ENCODE assay signal across 8 mouse cellular contexts in genomic region chr4:62359256-62359775, GRCm38 (mm10). TPM values are rescaled to one million over a fixed set of nuclear protein-coding genes. Genes with fewer than 3 reads are reported as not detected.
DNase-seq lines count a peak whose midpoint lies in the region; ATAC-seq and TF ChIP-seq lines count a peak whose summit lies in the region.

No protein-coding gene starts in this region.

- peaks cover 6% of the 10 kb centered on the region for H3K4me1 ChIP-seq in heart, embryonic 11.5 days (ENCODE audit: control insufficient read depth, insufficient read depth, low read length)
- H3K4me1 ChIP-seq in ES-Bruce4 (ENCODE audit: control insufficient read depth, insufficient read depth, low read length), result no peaks in the 10 kb centered on the region
- H3K4me1 ChIP-seq in hindbrain, embryonic 10.5 days (replicated peaks), result peaks cover 23% of the 10 kb centered on the region
- H3K4me1 ChIP-seq in midbrain, embryonic 12.5 days, result peaks cover 22% of the 10 kb centered on the region
- H3K4me1 ChIP-seq in thymus, adult 2 months (replicated peaks; ENCODE audit: control insufficient read depth, insufficient read depth, low read length), result peaks cover 3% of the 10 kb centered on the region; the same call in 1 of the 2 replicates

- H3K9me3 ChIP-seq in heart, embryonic 11.5 days (replicated peaks; ENCODE audit: control insufficient read depth, low read length), result no peaks in the 10 kb centered on the region
- H3K9me3 ChIP-seq in ES-Bruce4 (replicated peaks; ENCODE audit: control insufficient read depth, insufficient read depth, low read length, poor library complexity, severe bottlenecking), result no peaks in the 10 kb centered on the region
- no peaks in the 10 kb centered on the region for H3K9me3 ChIP-seq in hindbrain, embryonic 10.5 days
- H3K9me3 ChIP-seq in midbrain, embryonic 12.5 days, result no peaks in the 10 kb centered on the region

- ATAC-seq in heart, embryonic 11.5 days (replicated peaks; ENCODE audit: insufficient number of reproducible peaks, low FRiP score, low TSS enrichment), result no peak
- no peak for ATAC-seq in midbrain, embryonic 12.5 days (ENCODE audit: low FRiP score, low read depth)

- WGBS in heart, embryonic 11.5 days (ENCODE audit: insufficient replicate concordance), result 44% methylated on average over 7 of the region's 7 CpGs
- 50% methylated on average over 7 of the region's 7 CpGs for WGBS in hindbrain, embryonic 10.5 days
- 50% methylated on average over 7 of the region's 7 CpGs for WGBS in midbrain, embryonic 12.5 days
- WGBS in thymus, adult 2 months, result 35% methylated on average over 7 of the region's 7 CpGs

- H3K9ac ChIP-seq in heart, embryonic 11.5 days (ENCODE audit: low read depth, low read length), result peak overlapping the region; percentile 81
- peak overlapping the region; percentile 32 for H3K9ac ChIP-seq in ES-Bruce4 (ENCODE audit: low read depth, poor library complexity, severe bottlenecking)
- peak overlapping the region; percentile 66 for H3K9ac ChIP-seq in midbrain, embryonic 12.5 days (replicated peaks)

- intact Hi-C loops in heart, postnatal 14 days (cut with DNase I), result no loop called here

- no peak for DNase-seq in heart, postnatal 14 days
- DNase-seq in hindbrain, embryonic 10.5 days (ENCODE audit: low spot score), result no peak
- DNase-seq in embryo, embryonic 10.5 days (ENCODE audit: low spot score), result no peak
- no peak for DNase-seq in adrenal gland, postnatal 36 days
- DNase-seq in thymus, adult 2 months, result no peak

- TF ChIP-seq EP300 in ES-Bruce4 (IDR thresholded peaks at IDR 0.05; ENCODE audit: insufficient read depth, low read depth, low read length), result no peak

- no peak for TF ChIP-seq POLR2A in ES-Bruce4 (IDR thresholded peaks at IDR 0.05; ENCODE audit: insufficient read depth, low read length)
- no peak for TF ChIP-seq POLR2A in thymus, adult 2 months (IDR thresholded peaks at IDR 0.05; ENCODE audit: control insufficient read depth, extremely low read depth, insufficient read depth, low read length, poor library complexity)

- H3K27ac ChIP-seq in heart, embryonic 11.5 days (ENCODE audit: low read depth, low read length), result no peak overlapping the region
- H3K27ac ChIP-seq in ES-Bruce4 (ENCODE audit: insufficient read depth, low read length), result no peak overlapping the region
- H3K27ac ChIP-seq in hindbrain, embryonic 10.5 days, result 0 out of 2 replicates have a peak overlapping the region, but pooled peaks have one; percentile 91
- no peak overlapping the region for H3K27ac ChIP-seq in midbrain, embryonic 12.5 days (replicated peaks)
- H3K27ac ChIP-seq in thymus, adult 2 months (ENCODE audit: control insufficient read depth, insufficient read depth, low read length), result no peak overlapping the region

- peak overlapping the region; percentile 80 for H3K4me2 ChIP-seq in heart, embryonic 11.5 days
- H3K4me2 ChIP-seq in midbrain, embryonic 12.5 days (replicated peaks), result peak overlapping the region; percentile 71

- no peaks in the 10 kb centered on the region for H3K27me3 ChIP-seq in heart, embryonic 11.5 days (ENCODE audit: control insufficient read depth, insufficient read depth, low read length)
- no peaks in the 10 kb centered on the region for H3K27me3 ChIP-seq in ES-Bruce4 (ENCODE audit: control insufficient read depth, insufficient read depth, low read length, poor library complexity, severe bottlenecking)
- H3K27me3 ChIP-seq in hindbrain, embryonic 10.5 days (ENCODE audit: insufficient read depth, poor library complexity, severe bottlenecking), result no peaks in the 10 kb centered on the region
- no peaks in the 10 kb centered on the region for H3K27me3 ChIP-seq in midbrain, embryonic 12.5 days
- H3K27me3 ChIP-seq in thymus, adult 2 months (ENCODE audit: control insufficient read depth, insufficient read depth, low read length), result no peaks in the 10 kb centered on the region

- H3K36me3 ChIP-seq in heart, embryonic 11.5 days (ENCODE audit: control insufficient read depth, insufficient read depth, low read length), result no peaks in the 10 kb centered on the region
- H3K36me3 ChIP-seq in ES-Bruce4 (ENCODE audit: control insufficient read depth, insufficient read depth, low read length, poor library complexity, severe bottlenecking), result no peaks in the 10 kb centered on the region
- no peaks in the 10 kb centered on the region for H3K36me3 ChIP-seq in hindbrain, embryonic 10.5 days
- H3K36me3 ChIP-seq in midbrain, embryonic 12.5 days, result no peaks in the 10 kb centered on the region
- no peaks in the 10 kb centered on the region; the same call in 1 of the 2 replicates for H3K36me3 ChIP-seq in thymus, adult 2 months (ENCODE audit: control insufficient read depth, insufficient read depth, low read length)

- TF ChIP-seq CTCF in ES-Bruce4 (IDR thresholded peaks at IDR 0.05; ENCODE audit: low read depth, low read length), result no peak
- TF ChIP-seq CTCF in thymus, adult 2 months (IDR thresholded peaks at IDR 0.05; ENCODE audit: borderline replicate concordance, control insufficient read depth, extremely low read depth, insufficient read depth, low read length, poor library complexity), result no peak

- H3K4me3 ChIP-seq in heart, embryonic 11.5 days (ENCODE audit: low read depth, low read length), result peak overlapping the region; percentile 77
- H3K4me3 ChIP-seq in ES-Bruce4 (ENCODE audit: low read depth, low read length), result peak overlapping the region; percentile 75
- peak overlapping the region; percentile 64 for H3K4me3 ChIP-seq in hindbrain, embryonic 10.5 days
- H3K4me3 ChIP-seq in midbrain, embryonic 12.5 days, result peak overlapping the region; percentile 81
- H3K4me3 ChIP-seq in thymus, adult 2 months (ENCODE audit: control insufficient read depth, insufficient read depth, low read length), result no peak overlapping the region

RNA-seq across cellular contexts. Expression of gene Fkbp15, which starts 1.0 kb away (rescaled TPM):
- polyA plus RNA-seq in heart, embryonic 11.5 days (2014; fragmentation: Nextera tagmentation; extraction: Ambion mirVana), result 15.9 and 17.6 TPM in 2 replicates
- 10 to 100 TPM; 19.5 to 23.6 TPM for total RNA-seq in heart, postnatal 14 days (2021)
- 18.5 and 22.1 TPM in 2 replicates for polyA plus RNA-seq in ES-Bruce4 (2011; ENCODE audit: insufficient read depth, insufficient read length, low read depth, missing spikeins)
- polyA plus RNA-seq in hindbrain, embryonic 10.5 days (2016; fragmentation: Nextera tagmentation; extraction: Ambion mirVana), result 20.3 and 21.8 TPM in 2 replicates
- polyA plus RNA-seq in midbrain, embryonic 12.5 days (2016; fragmentation: Nextera tagmentation; extraction: Ambion mirVana), result 24.5 and 27.5 TPM in 2 replicates
- total RNA-seq in adrenal gland, postnatal 36 days (2021), result 10 to 100 TPM; 31.8 to 36.3 TPM
- 59.3 and 59.5 TPM in 2 replicates for polyA plus RNA-seq in thymus, adult 2 months (2012; rRNA removed)

RNA-seq across cellular contexts. Expression of gene Slc31a1, which starts 1.2 kb away (rescaled TPM):
- polyA plus RNA-seq in heart, embryonic 11.5 days (2014; fragmentation: Nextera tagmentation; extraction: Ambion mirVana), result 39.0 and 48.7 TPM in 2 replicates
- total RNA-seq in heart, postnatal 14 days (2021), result 10 to 100 TPM; 25.9 to 28.5 TPM
- polyA plus RNA-seq in ES-Bruce4 (2011; ENCODE audit: insufficient read depth, insufficient read length, low read depth, missing spikeins), result 56.2 and 56.8 TPM in 2 replicates
- 48.5 and 53.9 TPM in 2 replicates for polyA plus RNA-seq in hindbrain, embryonic 10.5 days (2016; fragmentation: Nextera tagmentation; extraction: Ambion mirVana)
- 48.1 and 48.6 TPM in 2 replicates for polyA plus RNA-seq in midbrain, embryonic 12.5 days (2016; fragmentation: Nextera tagmentation; extraction: Ambion mirVana)
- 10 to 100 TPM; 45.7 to 48.4 TPM for total RNA-seq in adrenal gland, postnatal 36 days (2021)
- polyA plus RNA-seq in thymus, adult 2 months (2012; rRNA removed), result 10.5 TPM in 2 replicates

RNA-seq across cellular contexts. Expression of gene Cdc26, which starts 49.1 kb away (rescaled TPM):
- 101 and 103 TPM in 2 replicates for polyA plus RNA-seq in heart, embryonic 11.5 days (2014; fragmentation: Nextera tagmentation; extraction: Ambion mirVana)
- total RNA-seq in heart, postnatal 14 days (2021), result 10 to 100 TPM; 42.3 to 44.4 TPM
- polyA plus RNA-seq in ES-Bruce4 (2011; ENCODE audit: insufficient read depth, insufficient read length, low read depth, missing spikeins), result 61.9 and 69.0 TPM in 2 replicates
- 176 and 179 TPM in 2 replicates for polyA plus RNA-seq in hindbrain, embryonic 10.5 days (2016; fragmentation: Nextera tagmentation; extraction: Ambion mirVana)
- polyA plus RNA-seq in midbrain, embryonic 12.5 days (2016; fragmentation: Nextera tagmentation; extraction: Ambion mirVana), result 146 and 157 TPM in 2 replicates
- total RNA-seq in adrenal gland, postnatal 36 days (2021), result 10 to 100 TPM; 61.6 to 78.0 TPM
- polyA plus RNA-seq in thymus, adult 2 months (2012; rRNA removed), result 51.0 and 54.3 TPM in 2 replicates

RNA-seq across cellular contexts. Expression of gene Prpf4, which starts 49.3 kb away (rescaled TPM):
- 17.0 and 18.0 TPM in 2 replicates for polyA plus RNA-seq in heart, embryonic 11.5 days (2014; fragmentation: Nextera tagmentation; extraction: Ambion mirVana)
- total RNA-seq in heart, postnatal 14 days (2021), result 10 to 100 TPM in 1 of 2 experiments, 1 to 10 TPM in 1; 9.7 to 10.7 TPM
- polyA plus RNA-seq in ES-Bruce4 (2011; ENCODE audit: insufficient read depth, insufficient read length, low read depth, missing spikeins), result 27.7 and 29.2 TPM in 2 replicates
- 26.8 and 35.2 TPM in 2 replicates for polyA plus RNA-seq in hindbrain, embryonic 10.5 days (2016; fragmentation: Nextera tagmentation; extraction: Ambion mirVana)
- 25.3 and 26.4 TPM in 2 replicates for polyA plus RNA-seq in midbrain, embryonic 12.5 days (2016; fragmentation: Nextera tagmentation; extraction: Ambion mirVana)
- 10 to 100 TPM; 25.3 to 27.4 TPM for total RNA-seq in adrenal gland, postnatal 36 days (2021)
- polyA plus RNA-seq in thymus, adult 2 months (2012; rRNA removed), result 21.1 and 23.9 TPM in 2 replicates
